Mouse (Mus musculus): Measurements from ENCODE around the gene F11. TPM values are rescaled to one million over a fixed set of nuclear protein-coding genes. Genes with fewer than 3 reads are reported as not detected.

Gene F11
- 0.08 and 0.11 TPM in 2 replicates for polyA plus RNA-seq (2015; fragmentation: Nextera tagmentation; extraction: Ambion mirVana)

- no peaks in the 10 kb centered on the region for H3K4me1 ChIP-seq (ENCODE audit: insufficient read depth, low read length)
- no peak within 1 kb of the TSS for H3K9ac ChIP-seq (replicated peaks; ENCODE audit: low read length)
- no peak within 1 kb of the TSS for H3K27ac ChIP-seq (ENCODE audit: low read length)
- H3K4me3 ChIP-seq (ENCODE audit: low read length) = no peak within 1 kb of the TSS
- 83% methylated on average over 10 of the region's 10 CpGs for WGBS
- H3K4me2 ChIP-seq (replicated peaks; ENCODE audit: low read depth, low read length) = no peak within 1 kb of the TSS
- no peaks in the 10 kb centered on the region for H3K36me3 ChIP-seq (ENCODE audit: insufficient read depth, low read length)
- no peaks in the 10 kb centered on the region; the same call in 1 of the 2 replicates for H3K9me3 ChIP-seq (ENCODE audit: low read length)
- no peak for ATAC-seq (ENCODE audit: low FRiP score, low TSS enrichment)
- no peaks in the 10 kb centered on the region for H3K27me3 ChIP-seq (ENCODE audit: insufficient read depth, low read length)
These were observed at the start of gene F11 for GRCm38 (mm10) chr8:45261920-45262319. Gene F11, minus strand, starts transcription at chr8:45262031.

- WGBS = 79% methylated on average over 4 of the region's 4 CpGs
- no peak for ATAC-seq (ENCODE audit: low FRiP score, low TSS enrichment)
- H3K27me3 ChIP-seq (ENCODE audit: insufficient read depth, low read length) = no peaks in the 10 kb centered on the region
- no peak overlapping the region for H3K9ac ChIP-seq (replicated peaks; ENCODE audit: low read length)
- no peak overlapping the region for H3K27ac ChIP-seq (ENCODE audit: low read length)
- H3K4me1 ChIP-seq (ENCODE audit: insufficient read depth, low read length) = no peaks in the 10 kb centered on the region
- H3K36me3 ChIP-seq (ENCODE audit: insufficient read depth, low read length) = no peaks in the 10 kb centered on the region
- H3K4me3 ChIP-seq (ENCODE audit: low read length) = no peak overlapping the region
- H3K9me3 ChIP-seq (ENCODE audit: low read length) = no peaks in the 10 kb centered on the region
- no peak overlapping the region for H3K4me2 ChIP-seq (replicated peaks; ENCODE audit: low read depth, low read length)
These were observed 49.1 kb upstream of the F11 start for GRCm38 (mm10) chr8:45310967-45311366.

DNA sequence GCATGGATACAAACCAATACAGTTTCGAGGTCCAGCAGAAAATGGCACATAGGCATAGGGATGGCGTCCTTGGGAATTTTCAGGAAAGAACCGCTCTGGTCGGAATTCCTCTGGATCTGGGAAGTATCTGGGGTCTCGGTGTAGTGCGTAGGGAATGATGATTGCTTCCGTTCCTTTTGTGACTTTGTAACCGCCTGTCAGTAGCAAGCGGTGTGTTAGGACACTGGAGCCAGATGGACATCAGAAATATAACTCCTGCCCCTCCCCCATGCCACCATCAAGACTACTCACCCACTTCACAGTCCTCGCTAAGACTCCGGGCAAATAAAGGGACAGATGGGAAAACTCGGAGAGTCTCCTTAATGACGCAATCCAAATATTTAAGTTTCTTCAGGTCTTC lies 46.5 kb upstream of the F11 start, which contains the start of gene Gm45753:
Gene Gm45753 (minus strand): TSS at position 101 of the 400 bp plus-strand sequence.
- H3K27ac ChIP-seq (ENCODE audit: low read length) = no peak within 1 kb of the TSS
- ATAC-seq (ENCODE audit: low FRiP score, low TSS enrichment) = no peak
- H3K9me3 ChIP-seq (ENCODE audit: low read length) = no peaks in the 10 kb centered on the region
- H3K4me1 ChIP-seq (ENCODE audit: insufficient read depth, low read length) = no peaks in the 10 kb centered on the region
- no peaks in the 10 kb centered on the region for H3K36me3 ChIP-seq (ENCODE audit: insufficient read depth, low read length)
- H3K9ac ChIP-seq (replicated peaks; ENCODE audit: low read length) = no peak within 1 kb of the TSS
- H3K27me3 ChIP-seq (ENCODE audit: insufficient read depth, low read length) = no peaks in the 10 kb centered on the region
- WGBS = 86% methylated on average over 13 of the region's 13 CpGs
- no peak within 1 kb of the TSS for H3K4me2 ChIP-seq (replicated peaks; ENCODE audit: low read depth, low read length)
- H3K4me3 ChIP-seq (ENCODE audit: low read length) = no peak within 1 kb of the TSS

DNA sequence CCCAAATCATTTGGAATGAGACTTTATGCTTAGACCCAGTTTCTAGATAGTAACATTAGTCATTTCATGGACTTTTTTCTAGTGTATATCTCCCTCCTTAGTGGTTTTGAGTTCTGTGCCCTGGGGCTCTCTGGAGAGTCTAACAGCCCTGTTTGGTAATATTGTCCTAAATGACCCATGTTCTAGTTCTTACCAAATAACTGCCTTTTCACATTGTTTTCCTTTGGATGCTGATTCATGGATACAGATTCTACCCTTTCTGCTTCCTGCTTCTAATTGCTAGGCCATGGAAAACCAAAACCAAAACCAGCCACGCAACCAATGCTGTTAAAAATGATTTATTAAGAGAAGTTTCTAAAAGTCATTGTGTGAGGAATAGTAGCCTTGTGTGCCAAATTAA lies 43.6 kb upstream of the F11 start:
- H3K4me2 ChIP-seq (replicated peaks; ENCODE audit: low read depth, low read length) = no peak overlapping the region
- H3K27ac ChIP-seq (ENCODE audit: low read length) = no peak overlapping the region
- no peak overlapping the region for H3K9ac ChIP-seq (replicated peaks; ENCODE audit: low read length)
- 29% methylated on average over 1 of the region's 1 CpGs for WGBS
- ATAC-seq (ENCODE audit: low FRiP score, low TSS enrichment) = no peak
- no peaks in the 10 kb centered on the region for H3K9me3 ChIP-seq (ENCODE audit: low read length)
- H3K4me3 ChIP-seq (ENCODE audit: low read length) = no peak overlapping the region
- H3K4me1 ChIP-seq (ENCODE audit: insufficient read depth, low read length) = no peaks in the 10 kb centered on the region
- H3K36me3 ChIP-seq (ENCODE audit: insufficient read depth, low read length) = no peaks in the 10 kb centered on the region
- H3K27me3 ChIP-seq (ENCODE audit: insufficient read depth, low read length) = no peaks in the 10 kb centered on the region

DNA sequence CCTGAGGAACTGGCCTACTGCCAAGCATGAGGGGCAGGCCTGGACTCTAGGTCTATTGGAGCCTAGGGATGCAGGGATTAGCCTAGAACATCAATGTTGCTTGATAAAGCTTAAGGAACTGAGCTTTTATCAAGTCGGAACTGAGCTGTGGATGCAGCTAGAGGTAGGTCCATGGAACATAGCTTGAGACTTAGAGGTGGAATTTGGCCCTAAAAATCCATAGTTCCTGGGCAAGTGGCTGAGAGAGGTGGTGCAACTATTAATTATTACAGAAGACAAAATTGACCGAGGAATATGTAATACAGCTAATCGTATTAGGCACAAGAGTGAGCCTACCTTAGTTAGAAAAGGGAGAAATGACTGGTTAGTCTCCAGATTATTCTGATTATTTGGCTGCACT lies 42.5 kb upstream of the F11 start:
- Histone ChIP-seq H3K36me3 (ENCODE audit: insufficient read depth, low read length) (no peaks in the 10 kb centered on the region), H3K27me3 (ENCODE audit: insufficient read depth, low read length) (no peaks in the 10 kb centered on the region), H3K4me3 (ENCODE audit: low read length) (no peak overlapping the region), H3K4me2 (replicated peaks; ENCODE audit: low read depth, low read length) (no peak overlapping the region), H3K4me1 (ENCODE audit: insufficient read depth, low read length) (no peaks in the 10 kb centered on the region), H3K9me3 (ENCODE audit: low read length) (no peaks in the 10 kb centered on the region), H3K9ac (replicated peaks; ENCODE audit: low read length) (no peak overlapping the region), H3K27ac (ENCODE audit: low read length) (no peak overlapping the region)
- no peak for ATAC-seq (ENCODE audit: low FRiP score, low TSS enrichment)
- WGBS = 91% methylated on average over 3 of the region's 3 CpGs

GRCm38 (mm10) chr8:45302390-45302789 lies 40.6 kb upstream of the F11 start:
- H3K36me3 ChIP-seq (ENCODE audit: insufficient read depth, low read length) = no peaks in the 10 kb centered on the region
- no peak overlapping the region for H3K4me3 ChIP-seq (ENCODE audit: low read length)
- H3K9me3 ChIP-seq (ENCODE audit: low read length) = no peaks in the 10 kb centered on the region
- H3K27me3 ChIP-seq (ENCODE audit: insufficient read depth, low read length) = no peaks in the 10 kb centered on the region
- H3K9ac ChIP-seq (replicated peaks; ENCODE audit: low read length) = no peak overlapping the region
- H3K4me1 ChIP-seq (ENCODE audit: insufficient read depth, low read length) = no peaks in the 10 kb centered on the region
- ATAC-seq (ENCODE audit: low FRiP score, low TSS enrichment) = no peak
- WGBS = 62% methylated on average over 8 of the region's 8 CpGs
- no peak overlapping the region for H3K27ac ChIP-seq (ENCODE audit: low read length)
- H3K4me2 ChIP-seq (replicated peaks; ENCODE audit: low read depth, low read length) = no peak overlapping the region

- no peaks in the 10 kb centered on the region for H3K4me1 ChIP-seq (ENCODE audit: insufficient read depth, low read length)
- no peak overlapping the region for H3K4me2 ChIP-seq (replicated peaks; ENCODE audit: low read depth, low read length)
- no peaks in the 10 kb centered on the region for H3K27me3 ChIP-seq (ENCODE audit: insufficient read depth, low read length)
- no peak overlapping the region for H3K4me3 ChIP-seq (ENCODE audit: low read length)
- ATAC-seq (ENCODE audit: low FRiP score, low TSS enrichment) = no peak
- H3K27ac ChIP-seq (ENCODE audit: low read length) = no peak overlapping the region
- no peaks in the 10 kb centered on the region for H3K36me3 ChIP-seq (ENCODE audit: insufficient read depth, low read length)
- no peaks in the 10 kb centered on the region for H3K9me3 ChIP-seq (ENCODE audit: low read length)
- WGBS = 89% methylated on average over 6 of the region's 6 CpGs
- no peak overlapping the region for H3K9ac ChIP-seq (replicated peaks; ENCODE audit: low read length)
These were observed 33.4 kb upstream of the F11 start for GRCm38 (mm10) chr8:45295276-45295675.

GRCm38 (mm10) chr8:45294687-45295086 lies 32.9 kb upstream of the F11 start, which contains the start of gene Klkb1:
Gene Klkb1, minus strand, starts transcription at chr8:45294859.
- no peak for ATAC-seq (ENCODE audit: low FRiP score, low TSS enrichment)
- no peak within 1 kb of the TSS for H3K27ac ChIP-seq (ENCODE audit: low read length)
- no peak within 1 kb of the TSS for H3K4me3 ChIP-seq (ENCODE audit: low read length)
- H3K4me2 ChIP-seq (replicated peaks; ENCODE audit: low read depth, low read length) = no peak within 1 kb of the TSS
- H3K27me3 ChIP-seq (ENCODE audit: insufficient read depth, low read length) = no peaks in the 10 kb centered on the region
- H3K36me3 ChIP-seq (ENCODE audit: insufficient read depth, low read length) = no peaks in the 10 kb centered on the region
- 83% methylated on average over 7 of the region's 7 CpGs for WGBS
- H3K9ac ChIP-seq (replicated peaks; ENCODE audit: low read length) = no peak within 1 kb of the TSS
- no peaks in the 10 kb centered on the region for H3K4me1 ChIP-seq (ENCODE audit: insufficient read depth, low read length)
- no peaks in the 10 kb centered on the region for H3K9me3 ChIP-seq (ENCODE audit: low read length)

DNA sequence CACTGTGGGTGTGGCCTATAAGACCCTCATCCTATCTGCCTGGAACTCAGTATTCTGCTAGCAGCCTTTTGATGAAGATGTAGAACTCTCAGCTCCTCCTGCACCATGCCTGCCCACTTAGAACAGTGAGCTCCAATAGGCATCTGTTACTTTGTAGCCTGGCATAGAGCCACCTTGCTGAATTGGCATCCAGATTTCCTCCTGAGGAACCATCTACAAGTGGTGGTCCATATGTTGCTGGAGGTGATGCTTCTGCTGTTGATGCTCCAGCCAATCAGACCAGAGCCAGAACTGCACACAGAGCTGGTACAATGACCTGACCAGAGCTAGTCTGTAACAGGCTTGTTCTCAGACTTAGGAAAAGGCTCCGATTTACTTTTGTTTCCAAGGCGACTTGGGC lies 30.0 kb upstream of the F11 start:
- Histone ChIP-seq H3K9me3 (ENCODE audit: low read length) (no peaks in the 10 kb centered on the region), H3K4me3 (ENCODE audit: low read length) (no peak overlapping the region), H3K27me3 (ENCODE audit: insufficient read depth, low read length) (no peaks in the 10 kb centered on the region), H3K4me2 (replicated peaks; ENCODE audit: low read depth, low read length) (no peak overlapping the region), H3K9ac (replicated peaks; ENCODE audit: low read length) (no peak overlapping the region), H3K36me3 (ENCODE audit: insufficient read depth, low read length) (no peaks in the 10 kb centered on the region), H3K4me1 (ENCODE audit: insufficient read depth, low read length) (no peaks in the 10 kb centered on the region), H3K27ac (ENCODE audit: low read length) (no peak overlapping the region)
- ATAC-seq (ENCODE audit: low FRiP score, low TSS enrichment) = no peak
- WGBS = 92% methylated on average over 2 of the region's 2 CpGs

- H3K9ac ChIP-seq (replicated peaks; ENCODE audit: low read length) = no peak overlapping the region
- H3K9me3 ChIP-seq (ENCODE audit: low read length) = no peaks in the 10 kb centered on the region
- H3K4me1 ChIP-seq (ENCODE audit: insufficient read depth, low read length) = no peaks in the 10 kb centered on the region
- H3K4me2 ChIP-seq (replicated peaks; ENCODE audit: low read depth, low read length) = no peak overlapping the region
- no peaks in the 10 kb centered on the region for H3K27me3 ChIP-seq (ENCODE audit: insufficient read depth, low read length)
- no peak for ATAC-seq (ENCODE audit: low FRiP score, low TSS enrichment)
- no peaks in the 10 kb centered on the region for H3K36me3 ChIP-seq (ENCODE audit: insufficient read depth, low read length)
- no peak overlapping the region for H3K27ac ChIP-seq (ENCODE audit: low read length)
- H3K4me3 ChIP-seq (ENCODE audit: low read length) = no peak overlapping the region
- WGBS = 74% methylated on average over 8 of the region's 8 CpGs
These were observed 19.8 kb upstream of the F11 start for GRCm38 (mm10) chr8:45281630-45282029.

All from kidney, embryonic 16.5 days (tissue).